Mouse (Mus musculus) small intestine, adult 2 months (tissue): ENCODE measurements at regions not wholly inside any gene's neighbourhood (a gene's known extent, or its start where the extent isn't known, plus 50 kb on each side); places are given as distances from the start of the nearest gene placed in this dataset.

Source experiments
- H3K27ac ChIP-seq: fragments of 200-500 bp; 2 replicates; pipeline ENCODE4 v1.5.1; 2012; ENCODE audit warnings: low read depth, low read length, control low read depth, inconsistent platforms; ENCODE audit not compliant: insufficient read depth
- H3K27me3 ChIP-seq: fragments of 200-500 bp; 2 replicates; pipeline ENCODE4 v1.6.1; 2012; ENCODE audit warnings: mild to moderate bottlenecking, moderate library complexity, low read length, inconsistent platforms; ENCODE audit not compliant: control insufficient read depth, insufficient read depth
- H3K36me3 ChIP-seq: fragments of 200-500 bp; 2 replicates; pipeline ENCODE4 v1.6.1; 2012; ENCODE audit warnings: mild to moderate bottlenecking, low read length, control low read depth, inconsistent platforms; ENCODE audit not compliant: control insufficient read depth, insufficient read depth
- H3K4me1 ChIP-seq: fragments of 200-500 bp; 2 replicates; pipeline ENCODE4 v1.6.1; 2012; ENCODE audit warnings: low read length, inconsistent platforms, mixed read lengths; ENCODE audit not compliant: control insufficient read depth, insufficient read depth, insufficient read length
- H3K4me3 ChIP-seq: fragments of 200-500 bp; 2 replicates; pipeline ENCODE4 v1.5.1; 2012; ENCODE audit warnings: low read depth, mild to moderate bottlenecking, control low read depth, inconsistent platforms, low read length, moderate library complexity
- CTCF ChIP-seq: fragments of 200-500 bp; IDR thresholded peaks from 2 replicates; pipeline ENCODE4 v1.5.1; 2012; ENCODE audit warnings: low read depth, mild to moderate bottlenecking, control low read depth, inconsistent platforms, low read length, moderate library complexity, mixed read lengths; ENCODE audit not compliant: insufficient replicate concordance, insufficient read length; ENCODE audit errors: extremely low read depth
- POLR2A ChIP-seq: fragments of 200-500 bp; IDR thresholded peaks from 2 replicates; pipeline ENCODE4 v1.6.1; 2012; ENCODE audit warnings: low read depth, mild to moderate bottlenecking, control low read depth, inconsistent platforms, low read length, moderate library complexity
- WGBS: fragments of 180-500 bp; shearing (Covaris S2); methylation state at CpG from one replicate; pipeline ENCODE4 v1.1.7; 2018; 5-methylcytosine and 5-hydroxymethylcytosine counted together

DNA sequence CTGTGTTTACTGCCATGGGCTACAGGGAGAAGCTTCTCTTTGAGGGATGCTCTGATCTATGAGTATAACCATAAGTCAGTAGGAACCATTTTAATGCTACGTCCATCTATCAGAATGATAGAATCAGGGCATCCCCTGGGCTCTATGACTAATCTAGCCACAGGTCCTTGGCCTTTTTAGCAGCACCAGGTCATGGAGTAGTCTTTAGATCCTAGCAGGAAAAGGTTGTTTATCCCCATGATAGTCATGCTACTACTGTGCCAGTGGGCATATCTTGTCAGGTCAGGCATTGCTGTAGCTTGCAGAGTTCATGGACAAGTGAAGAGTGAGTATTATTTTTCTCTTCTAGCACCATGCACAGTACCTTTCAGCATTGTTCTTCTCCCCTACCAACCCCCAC is 226.2 kb upstream of the Id2 start:
- no peak overlapping the region for H3K4me3 ChIP-seq
- H3K36me3 ChIP-seq = no peaks in the 10 kb centered on the region
- TF ChIP-seq POLR2A = no peak
- no peak for TF ChIP-seq CTCF
- WGBS = 86% methylated on average over 1 of the region's 1 CpGs
- no peak overlapping the region for H3K27ac ChIP-seq
- H3K4me1 ChIP-seq = no peaks in the 10 kb centered on the region
- H3K27me3 ChIP-seq = no peaks in the 10 kb centered on the region

DNA sequence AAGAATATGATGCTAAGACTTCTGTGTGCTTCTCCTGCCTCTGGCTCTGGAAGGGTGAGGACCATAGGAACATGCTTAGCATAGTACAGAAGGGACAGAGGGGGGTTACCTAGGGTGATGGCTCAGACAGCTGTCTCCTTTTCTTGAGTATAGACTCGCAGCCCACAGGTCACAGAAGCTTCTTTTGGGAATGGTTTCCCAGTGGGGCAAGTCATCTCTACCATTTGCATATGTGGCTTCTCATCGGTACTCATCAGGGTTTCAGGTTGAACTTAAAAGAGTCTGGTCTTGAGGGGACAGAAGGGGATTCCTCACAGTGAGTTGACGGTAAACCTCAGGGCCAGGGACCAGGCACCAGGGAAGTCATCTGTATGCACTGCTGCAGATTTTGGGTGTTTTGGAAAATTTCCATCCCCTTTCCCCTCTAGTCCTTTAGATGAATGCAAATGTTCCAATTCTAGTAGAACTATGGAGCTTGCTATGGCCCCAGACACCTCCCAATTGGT is 223.4 kb upstream of the Id2 start:
- Histone ChIP-seq H3K27ac (no peak overlapping the region), H3K4me1 (no peaks in the 10 kb centered on the region), H3K4me3 (no peak overlapping the region), H3K36me3 (no peaks in the 10 kb centered on the region), H3K27me3 (no peaks in the 10 kb centered on the region)
- 90% methylated on average over 3 of the region's 3 CpGs for WGBS
- TF ChIP-seq CTCF (no peak), POLR2A (no peak)

DNA sequence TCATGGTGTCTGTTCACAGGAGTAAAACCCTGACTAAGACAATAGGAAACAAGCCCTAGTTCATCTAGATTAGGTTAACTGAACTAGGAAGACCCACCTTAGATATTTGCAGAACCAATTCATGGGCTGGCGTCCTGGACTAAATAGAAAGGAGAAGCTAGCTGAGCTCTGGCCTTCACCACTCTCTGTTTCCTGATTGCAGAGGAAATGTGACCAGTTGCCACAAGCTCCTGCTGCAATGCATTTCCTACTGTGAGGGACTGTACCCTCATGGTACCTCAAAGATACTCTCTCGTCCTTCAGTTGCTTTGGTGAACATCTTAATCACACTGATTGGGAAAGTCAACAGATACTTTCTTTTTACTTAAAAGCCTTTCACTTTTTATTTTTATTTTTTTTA is 222.9 kb upstream of the Id2 start:
- whole genome bisulfite sequencing = 87% methylated on average over 2 of the region's 2 CpGs
- no peaks in the 10 kb centered on the region for H3K36me3 ChIP-seq
- no peaks in the 10 kb centered on the region for H3K27me3 ChIP-seq
- H3K4me1 ChIP-seq = no peaks in the 10 kb centered on the region
- no peak overlapping the region for H3K27ac ChIP-seq
- TF ChIP-seq POLR2A (no peak), CTCF (no peak)
- no peak overlapping the region for H3K4me3 ChIP-seq

DNA sequence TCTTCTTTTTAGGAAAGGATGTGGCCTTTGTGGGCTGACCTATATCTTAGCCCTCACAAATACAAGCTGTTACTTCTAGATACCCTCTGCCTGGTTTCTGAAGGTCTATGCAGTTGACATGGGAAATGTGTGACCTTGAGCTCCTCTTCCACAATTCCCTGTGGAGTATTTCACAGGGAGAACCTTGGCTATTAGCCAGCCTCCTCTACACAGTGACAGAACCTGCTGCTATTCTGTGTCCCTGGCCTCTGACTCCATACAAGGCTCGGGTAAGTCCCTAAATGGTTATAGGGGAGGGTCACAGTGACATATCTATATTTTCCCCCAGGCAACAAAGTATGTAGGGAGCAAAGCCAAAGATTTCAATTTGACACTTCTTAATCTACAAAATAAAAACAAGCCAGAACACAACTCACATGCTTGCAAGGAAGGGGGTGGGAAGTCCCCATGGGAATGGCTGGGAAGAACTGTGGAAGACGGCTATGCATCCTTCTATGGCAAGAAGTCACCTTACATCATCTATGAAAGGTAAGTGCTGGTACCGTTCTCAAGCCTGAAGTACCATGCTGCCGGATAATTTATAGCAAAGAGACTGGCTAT is 221.2 kb upstream of the Id2 start:
- Histone ChIP-seq H3K4me1 (no peaks in the 10 kb centered on the region), H3K36me3 (no peaks in the 10 kb centered on the region), H3K27me3 (no peaks in the 10 kb centered on the region), H3K27ac (no peak overlapping the region), H3K4me3 (no peak overlapping the region)
- 71% methylated on average over 4 of the region's 4 CpGs for WGBS
- TF ChIP-seq POLR2A = no peak
- no peak for TF ChIP-seq CTCF

DNA sequence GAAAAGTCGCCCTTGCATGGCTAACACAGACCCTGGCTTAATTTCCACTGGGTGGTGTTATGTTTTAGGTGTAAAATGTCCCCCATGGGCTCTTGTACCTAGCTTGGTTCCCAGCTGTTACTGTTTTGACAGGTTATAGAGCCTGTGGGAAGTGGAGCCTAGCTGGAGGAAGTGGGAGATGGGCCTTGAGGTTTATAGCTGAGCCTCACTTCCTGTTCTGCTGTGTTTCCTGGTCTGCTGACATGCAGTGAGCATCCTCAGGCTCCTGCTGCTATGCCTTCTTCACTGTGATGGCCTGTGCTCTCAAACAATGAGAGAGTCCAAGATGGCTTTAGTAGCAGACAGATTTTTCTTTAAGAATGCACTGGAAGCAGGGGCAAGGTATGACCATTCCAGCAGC is 219.0 kb upstream of the Id2 start:
- Histone ChIP-seq H3K4me3 (no peak overlapping the region), H3K36me3 (no peaks in the 10 kb centered on the region), H3K4me1 (peaks cover 2% of the 10 kb centered on the region; the same call in 1 of the 2 replicates), H3K27ac (no peak overlapping the region), H3K27me3 (no peaks in the 10 kb centered on the region)
- WGBS = 84% methylated on average over 1 of the region's 1 CpGs
- no peak for TF ChIP-seq POLR2A
- no peak for TF ChIP-seq CTCF

DNA sequence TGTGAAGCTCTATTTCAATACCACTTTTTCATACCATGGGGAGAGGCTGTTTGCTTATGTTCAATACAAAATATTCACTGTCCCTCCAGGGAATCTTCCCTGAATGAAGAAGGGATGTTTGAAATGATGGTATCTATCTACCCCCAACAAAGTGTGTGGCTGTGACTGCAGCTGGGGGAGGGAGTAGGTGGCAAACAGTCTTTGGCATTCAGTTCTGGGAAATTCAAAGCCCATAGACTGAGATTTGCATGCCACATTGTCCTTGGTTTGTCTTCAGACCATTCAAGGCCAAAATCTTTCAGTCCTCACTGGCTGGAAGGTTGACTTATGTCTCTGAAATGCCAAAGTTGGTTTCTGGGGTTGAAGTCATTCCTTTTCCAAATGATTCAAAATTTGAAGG is 216.3 kb upstream of the Id2 start:
- Histone ChIP-seq H3K4me1 (peaks cover 4% of the 10 kb centered on the region; the same call in 1 of the 2 replicates), H3K4me3 (no peak overlapping the region), H3K36me3 (no peaks in the 10 kb centered on the region), H3K27ac (no peak overlapping the region), H3K27me3 (no peaks in the 10 kb centered on the region)
- TF ChIP-seq POLR2A (no peak), CTCF (no peak)

DNA sequence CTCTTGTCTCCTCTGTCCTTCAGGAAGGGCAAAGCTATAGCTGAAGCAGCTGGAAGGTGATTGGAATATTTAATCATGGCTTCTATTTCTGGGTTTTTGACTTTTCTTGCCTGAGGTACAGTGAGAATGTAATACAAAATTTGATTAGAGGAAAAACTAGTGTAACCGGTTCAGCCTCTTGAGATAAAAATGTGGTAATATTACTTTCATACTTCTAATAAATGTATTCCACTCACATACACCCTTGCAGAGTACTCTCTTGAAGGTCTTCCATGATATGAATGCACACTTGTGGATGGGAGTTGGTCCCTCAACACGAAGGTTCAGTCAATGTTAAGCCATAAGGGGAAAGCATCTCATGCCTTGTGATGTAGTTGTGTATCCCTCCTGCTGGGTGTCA is 215.4 kb upstream of the Id2 start:
- TF ChIP-seq POLR2A = no peak
- TF ChIP-seq CTCF = no peak
- no peaks in the 10 kb centered on the region for H3K36me3 ChIP-seq
- no peak overlapping the region for H3K27ac ChIP-seq
- WGBS = 60% methylated on average over 2 of the region's 2 CpGs
- no peaks in the 10 kb centered on the region for H3K27me3 ChIP-seq
- no peak overlapping the region for H3K4me3 ChIP-seq
- peaks cover 4% of the 10 kb centered on the region; the same call in 1 of the 2 replicates for H3K4me1 ChIP-seq

DNA sequence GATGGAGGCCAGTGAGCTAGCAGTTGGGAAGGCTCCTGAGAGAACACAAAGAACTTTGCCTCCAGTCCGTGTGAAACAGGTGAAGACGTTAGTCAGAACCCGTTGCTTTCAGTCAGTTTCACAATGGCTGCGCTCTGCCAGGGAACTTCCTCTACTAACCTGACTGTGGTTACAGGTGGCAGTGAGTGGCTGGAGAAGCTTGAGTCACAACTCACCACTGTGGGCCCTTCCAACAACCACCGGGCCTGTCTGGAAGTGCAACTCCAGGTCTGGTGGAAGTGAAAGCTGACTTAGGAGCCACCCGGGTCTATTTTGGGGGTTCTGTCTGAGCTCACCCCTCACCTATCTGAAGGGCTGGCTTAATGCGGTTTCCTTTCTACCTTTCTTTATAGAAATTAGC is 214.8 kb upstream of the Id2 start:
- Histone ChIP-seq H3K36me3 (no peaks in the 10 kb centered on the region), H3K27ac (no peak overlapping the region), H3K4me1 (peaks cover 4% of the 10 kb centered on the region; the same call in 1 of the 2 replicates), H3K4me3 (no peak overlapping the region), H3K27me3 (no peaks in the 10 kb centered on the region)
- 69% methylated on average over 7 of the region's 7 CpGs for WGBS
- TF ChIP-seq POLR2A = no peak
- no peak for TF ChIP-seq CTCF
